Mouse (Mus musculus) liver, embryonic 11.5 days (tissue): Measurements from ENCODE around the gene Tbc1d25. TPM values are rescaled to one million over a fixed set of nuclear protein-coding genes. Genes with fewer than 3 reads are reported as not detected.

Source experiments
- polyA plus RNA-seq: library from polyadenylated mRNA; unstranded; fragments of >200 nt; fragmentation: Nextera tagmentation; extraction: Ambion mirVana; gene quantifications from 2 replicates; pipeline ENCODE4 v1.2.1, GENCODE M21; 2014

Tbc1d25 gene
- polyA plus RNA-seq, 1 experiment from 2014 or later, result 11.1 TPM

Other genes with a start within 250 kb of the Tbc1d25 start
- gene Eras, start 247.6 kb downstream of the Tbc1d25 start, polyA plus RNA-seq, result not detected in 2 replicates
- gene Hdac6, start 228.3 kb downstream of the Tbc1d25 start, polyA plus RNA-seq, result 21.1 and 22.5 TPM in 2 replicates
- 157 and 162 TPM in 2 replicates for gene Gata1, start 198.1 kb downstream of the Tbc1d25 start, polyA plus RNA-seq
- 0.29 and 0.53 TPM in 2 replicates for gene Glod5, start 157.7 kb downstream of the Tbc1d25 start, polyA plus RNA-seq
- 81.5 and 83.6 TPM in 2 replicates for gene Suv39h1, start 101.4 kb downstream of the Tbc1d25 start, polyA plus RNA-seq
- gene Was, start 85.7 kb downstream of the Tbc1d25 start, polyA plus RNA-seq, result 6.5 and 6.7 TPM in 2 replicates
- 15.9 and 17.7 TPM in 2 replicates for gene Wdr13, start 43.3 kb downstream of the Tbc1d25 start, polyA plus RNA-seq
- gene Rbm3, start 30.3 kb downstream of the Tbc1d25 start, polyA plus RNA-seq, result 469 and 471 TPM in 2 replicates
- gene Ebp, start 17.3 kb upstream of the Tbc1d25 start, polyA plus RNA-seq, result 54.7 and 55.6 TPM in 2 replicates
- gene Porcn, start 30.3 kb upstream of the Tbc1d25 start, polyA plus RNA-seq, result 2.4 and 2.8 TPM in 2 replicates
- 59.6 and 62.7 TPM in 2 replicates for gene Ftsj1, start 76.2 kb upstream of the Tbc1d25 start, polyA plus RNA-seq
- 77.7 and 84.1 TPM in 2 replicates for gene Slc38a5, start 95.0 kb upstream of the Tbc1d25 start, polyA plus RNA-seq
- gene Ssxb10, start 151.2 kb upstream of the Tbc1d25 start, polyA plus RNA-seq, result not detected in 2 replicates
- not detected in 2 replicates for gene Ssxb9, start 190.8 kb upstream of the Tbc1d25 start, polyA plus RNA-seq
- gene Ssxb1, start 237.1 kb upstream of the Tbc1d25 start, polyA plus RNA-seq, result not detected in 2 replicates